Mouse (Mus musculus): ENCODE measurements around the gene Dusp3. TPM values are rescaled to one million over a fixed set of nuclear protein-coding genes. Genes with fewer than 3 reads are reported as not detected.
"Not testable (repeated sequence)": the region's sequence is repeated elsewhere in the genome, so short reads cannot be mapped to it uniquely, and the experiment has no call there.

Gene Dusp3
- total RNA-seq, 2 experiments from 2014 or later = 149 to 155 TPM

GRCm38 (mm10) chr11:102008372-102008771 lies 21.6 kb upstream of the Dusp3 start:
- H3K27ac ChIP-seq = no peak overlapping the region
- no peak for DNase-seq (ENCODE audit: low spot score in 2 of 2)
- no peak overlapping the region for H3K4me3 ChIP-seq
- no peak for TF ChIP-seq CTCF (conservative IDR thresholded peaks at IDR 0.05)

GRCm38 (mm10) chr11:102006688-102007087 lies 19.9 kb upstream of the Dusp3 start:
- no peak for TF ChIP-seq CTCF (conservative IDR thresholded peaks at IDR 0.05)
- Histone ChIP-seq H3K4me3 (no peak overlapping the region), H3K27ac (no peak overlapping the region)
- DNase-seq (ENCODE audit: low spot score in 2 of 2) = no peak

GRCm38 (mm10) chr11:102006271-102006670 lies 19.5 kb upstream of the Dusp3 start:
- DNase-seq (ENCODE audit: low spot score in 2 of 2) = no peak
- no peak for TF ChIP-seq CTCF (conservative IDR thresholded peaks at IDR 0.05)
- H3K4me3 ChIP-seq = no peak overlapping the region
- H3K27ac ChIP-seq = no peak overlapping the region

- peak; percentile 66 for TF ChIP-seq CTCF (conservative IDR thresholded peaks at IDR 0.05)
- no peak for DNase-seq (ENCODE audit: low spot score in 2 of 2)
These were observed 17.4 kb upstream of the Dusp3 start for GRCm38 (mm10) chr11:102004251-102004650.

GRCm38 (mm10) chr11:101999466-101999865 lies 12.7 kb upstream of the Dusp3 start:
- DNase-seq (ENCODE audit: low spot score in 2 of 2) = peak in 1 of 2 experiments; percentile 53
- Histone ChIP-seq H3K27ac (peak overlapping the region; percentile 67; the same call in 1 of the 2 replicates), H3K4me3 (no peak overlapping the region)
- no peak for TF ChIP-seq CTCF (conservative IDR thresholded peaks at IDR 0.05)

More at GRCm38 (mm10) chr11:102004251-102004650, 17.4 kb upstream of the Dusp3 start:
- no peak overlapping the region for H3K4me3 ChIP-seq
- no peak overlapping the region for H3K27ac ChIP-seq

GRCm38 (mm10) chr11:101998258-101998657 lies 11.4 kb upstream of the Dusp3 start:
- DNase-seq (ENCODE audit: low spot score in 2 of 2) = no peak

GRCm38 (mm10) chr11:101995938-101996337 lies 9.1 kb upstream of the Dusp3 start:
- TF ChIP-seq CTCF (conservative IDR thresholded peaks at IDR 0.05) = no peak
- no peak for DNase-seq (ENCODE audit: low spot score in 2 of 2)
- Histone ChIP-seq H3K4me3 (no peak overlapping the region), H3K27ac (no peak overlapping the region)

More at GRCm38 (mm10) chr11:101998258-101998657, 11.4 kb upstream of the Dusp3 start:
- Histone ChIP-seq H3K4me3 (no peak overlapping the region), H3K27ac (peak overlapping the region; percentile 2; the same call in 1 of the 2 replicates)
- TF ChIP-seq CTCF (conservative IDR thresholded peaks at IDR 0.05) = no peak

GRCm38 (mm10) chr11:101994100-101994499 lies 7.3 kb upstream of the Dusp3 start:
- Histone ChIP-seq H3K4me3 (no peak overlapping the region), H3K27ac (no peak overlapping the region)
- TF ChIP-seq CTCF (conservative IDR thresholded peaks at IDR 0.05) = no peak
- no peak for DNase-seq (ENCODE audit: low spot score in 2 of 2)

- TF ChIP-seq CTCF (conservative IDR thresholded peaks at IDR 0.05) = no peak
- H3K27ac ChIP-seq = no peak overlapping the region
- DNase-seq (ENCODE audit: low spot score in 2 of 2) = no peak
- no peak overlapping the region for H3K4me3 ChIP-seq
These were observed 5.6 kb upstream of the Dusp3 start for GRCm38 (mm10) chr11:101992411-101992810.

- Histone ChIP-seq H3K27ac (no peak overlapping the region), H3K4me3 (no peak overlapping the region)
- TF ChIP-seq CTCF (conservative IDR thresholded peaks at IDR 0.05) = no peak
- no peak for DNase-seq (ENCODE audit: low spot score in 2 of 2)
These were observed 5.0 kb upstream of the Dusp3 start for GRCm38 (mm10) chr11:101991813-101992212.

GRCm38 (mm10) chr11:101990244-101990643 lies 3.4 kb upstream of the Dusp3 start:
- no peak for TF ChIP-seq CTCF (conservative IDR thresholded peaks at IDR 0.05)
- H3K27ac ChIP-seq = no peak overlapping the region
- no peak overlapping the region for H3K4me3 ChIP-seq
- DNase-seq (ENCODE audit: low spot score in 2 of 2) = no peak

GRCm38 (mm10) chr11:101985990-101986389 lies 823 bp downstream of the Dusp3 start:
- TF ChIP-seq CTCF (conservative IDR thresholded peaks at IDR 0.05) = peak; percentile 87
- no peak overlapping the region for H3K4me3 ChIP-seq
- H3K27ac ChIP-seq = no peak overlapping the region
- DNase-seq (ENCODE audit: low spot score in 2 of 2) = peak; percentile 85 to 87

- DNase-seq (ENCODE audit: low spot score in 2 of 2); H3K4me3 ChIP-seq: not testable (repeated sequence)
- H3K27ac ChIP-seq = peak overlapping the region; percentile 96; the same call in 1 of the 2 replicates
These were observed 1.4 kb downstream of the Dusp3 start for GRCm38 (mm10) chr11:101985450-101985849.

Measured in layer of hippocampus, adult 2 months (tissue).